Mouse (Mus musculus): ENCODE data around the gene Stat3. TPM values are rescaled to one million over a fixed set of nuclear protein-coding genes. Genes with fewer than 3 reads are reported as not detected.

Gene Stat3
- total and polyA plus RNA-seq, 3 experiments: 25.7 to 249 (median 64.7) TPM

DNA sequence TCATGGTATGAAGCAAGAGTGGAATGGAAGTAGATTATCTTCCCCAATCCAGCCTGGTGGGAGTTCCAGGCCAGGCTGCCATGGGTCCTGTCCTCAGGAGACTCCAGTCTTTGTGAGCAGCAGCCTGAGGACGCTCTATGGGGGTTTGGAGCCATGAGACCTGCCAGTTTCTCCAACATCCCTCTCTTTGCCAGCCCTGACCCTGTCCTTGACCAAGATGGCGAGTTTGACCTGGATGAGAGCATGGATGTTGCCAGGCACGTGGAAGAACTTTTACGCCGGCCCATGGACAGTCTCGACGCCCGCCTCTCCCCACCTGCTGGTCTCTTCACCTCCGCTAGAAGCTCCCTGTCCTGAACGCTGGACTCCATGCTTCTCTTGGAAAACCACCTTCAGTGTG is 55.7 kb downstream of the Stat3 start:
- Histone ChIP-seq H3K79me2 (ENCODE audit: control insufficient read depth, insufficient read depth, low read length, poor library complexity) (no peaks in the 10 kb centered on the region), H3K4me1 (ENCODE audit: control insufficient read depth in 1 of 2, insufficient read depth in 2 of 2, low read length in 2 of 2) (peaks cover 34 to 35% of the 10 kb centered on the region in 2 experiments), H3K4me3 (ENCODE audit: control insufficient read depth in 1 of 2, insufficient read depth in 1 of 2, low read depth in 2 of 2, low read length in 2 of 2) (no peak overlapping the region), H3K27me3 (ENCODE audit: control insufficient read depth in 1 of 2, insufficient read depth in 2 of 2, low read length in 2 of 2) (no peaks in the 10 kb centered on the region), H3K9ac (ENCODE audit: control insufficient read depth, low read depth, low read length, poor library complexity, severe bottlenecking) (no peak overlapping the region), H3K27ac (ENCODE audit: control insufficient read depth, low read depth, low read length) (no peak overlapping the region), H3K9me3 (replicated peaks; ENCODE audit: insufficient read depth, low read length) (no peaks in the 10 kb centered on the region), H3K36me3 (ENCODE audit: control insufficient read depth in 1 of 2, insufficient read depth in 2 of 2, low read length in 2 of 2) (peaks cover 12 to 39% of the 10 kb centered on the region in 2 experiments)
- TF ChIP-seq ELF1 (IDR thresholded peaks at IDR 0.05; ENCODE audit: low read depth, low read length): no peak
- no peak for TF ChIP-seq TBP (IDR thresholded peaks at IDR 0.05; ENCODE audit: low read depth, low read length)
- TF ChIP-seq CHD1 (IDR thresholded peaks at IDR 0.05; ENCODE audit: low read depth, low read length): no peak
- TF ChIP-seq ZNF384 (IDR thresholded peaks at IDR 0.05; ENCODE audit: low read depth, low read length): no peak
- no peak for TF ChIP-seq POLR2AphosphoS5 (IDR thresholded peaks at IDR 0.05; ENCODE audit: borderline replicate concordance, low read depth, low read length)
- no peak for TF ChIP-seq POLR2AphosphoS2 (IDR thresholded peaks at IDR 0.05; ENCODE audit: low read length)
- TF ChIP-seq NELFE (IDR thresholded peaks at IDR 0.05; ENCODE audit: low read depth, low read length): no peak
- TF ChIP-seq TCF12 (IDR thresholded peaks at IDR 0.05; ENCODE audit: low read depth, low read length): no peak
- no peak for TF ChIP-seq MAFK (IDR thresholded peaks at IDR 0.05; ENCODE audit: borderline replicate concordance, low read depth, low read length)
- no peak for TF ChIP-seq MAX (IDR thresholded peaks at IDR 0.05; ENCODE audit: low read length)
- DNase-seq (ENCODE audit: low read depth, low spot score): no peak

DNA sequence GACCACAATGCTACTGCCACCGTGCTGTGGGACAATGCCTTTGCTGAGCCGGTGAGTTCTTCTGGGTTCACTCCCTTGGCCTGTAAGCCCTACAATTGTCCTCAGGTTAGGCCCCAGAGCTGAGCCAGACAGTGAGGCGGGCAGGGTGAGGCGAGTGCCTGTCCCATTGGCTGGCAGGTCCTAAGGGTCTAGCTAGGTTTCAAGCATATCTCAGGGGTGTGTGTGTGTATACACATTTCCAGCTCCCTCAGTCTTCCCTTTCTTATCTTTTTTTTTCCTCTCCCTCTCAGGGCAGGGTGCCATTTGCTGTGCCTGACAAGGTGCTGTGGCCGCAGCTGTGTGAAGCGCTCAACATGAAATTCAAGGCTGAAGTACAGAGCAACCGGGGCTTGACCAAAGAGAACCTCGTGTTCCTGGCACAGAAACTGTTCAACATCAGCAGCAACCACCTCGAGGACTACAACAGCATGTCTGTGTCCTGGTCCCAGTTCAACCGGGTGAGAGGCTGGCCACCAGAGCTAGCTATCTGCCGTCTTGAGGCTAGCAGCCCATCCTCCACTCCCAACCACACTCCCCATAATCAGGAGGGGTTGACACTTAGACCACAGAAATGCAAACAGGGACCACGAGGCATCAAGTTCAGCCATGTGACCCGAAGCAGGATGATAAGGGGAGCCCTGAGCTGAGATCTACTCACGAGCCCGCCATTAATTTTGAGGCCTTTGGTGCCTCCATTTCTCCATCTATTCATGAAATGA is 59.8 kb downstream of the Stat3 start:
- Histone ChIP-seq H3K27me3 (ENCODE audit: control insufficient read depth in 1 of 2, insufficient read depth in 2 of 2, low read length in 2 of 2) (no peaks in the 10 kb centered on the region), H3K9me3 (replicated peaks; ENCODE audit: insufficient read depth, low read length) (no peaks in the 10 kb centered on the region), H3K79me2 (ENCODE audit: control insufficient read depth, insufficient read depth, low read length, poor library complexity) (no peaks in the 10 kb centered on the region), H3K9ac (ENCODE audit: control insufficient read depth, low read depth, low read length, poor library complexity, severe bottlenecking) (no peak overlapping the region), H3K4me1 (ENCODE audit: control insufficient read depth in 1 of 2, insufficient read depth in 2 of 2, low read length in 2 of 2) (no peaks in the 10 kb centered on the region), H3K36me3 (ENCODE audit: control insufficient read depth in 1 of 2, insufficient read depth in 2 of 2, low read length in 2 of 2) (peaks cover 0 to 15% of the 10 kb centered on the region in 2 experiments; a peak in 2 of 4 replicates), H3K27ac (ENCODE audit: control insufficient read depth, low read depth, low read length) (no peak overlapping the region), H3K4me3 (ENCODE audit: control insufficient read depth in 1 of 2, insufficient read depth in 1 of 2, low read depth in 2 of 2, low read length in 2 of 2) (no peak overlapping the region)
- no peak for DNase-seq (ENCODE audit: low read depth, low spot score)
- no peak for TF ChIP-seq UBTF (IDR thresholded peaks at IDR 0.05; ENCODE audit: borderline replicate concordance, insufficient read depth, low read depth, low read length)
- TF ChIP-seq MAZ (IDR thresholded peaks at IDR 0.05; ENCODE audit: low read depth, low read length): no peak
- TF ChIP-seq MEF2A (IDR thresholded peaks at IDR 0.05; ENCODE audit: extremely low read depth, insufficient replicate concordance, low read depth, low read length, poor library complexity, severe bottlenecking): no peak
- TF ChIP-seq RAD21 (IDR thresholded peaks at IDR 0.05; ENCODE audit: low read depth, low read length): no peak
- no peak for TF ChIP-seq ZC3H11A (IDR thresholded peaks at IDR 0.05; ENCODE audit: low read depth, low read length)

All from MEL (cell line).